Mouse (Mus musculus) ovary, adult 18-20 months (tissue): ENCODE data around the gene 7530416G11Rik.

Source experiments
- DNase-seq: peaks from one replicate; pipeline ENCODE4 v3.0.0; 2022; ENCODE audit warnings: low spot score, mixed read lengths

Gene 7530416G11Rik

GRCm38 (mm10) chr15:85503127-85503526 lies at the start of gene 7530416G11Rik:
Gene 7530416G11Rik (minus strand): TSS chr15:85503227.
- DNase-seq, result no peak

GRCm38 (mm10) chr15:85546500-85546899 lies 43.5 kb upstream of the 7530416G11Rik start:
- no peak for DNase-seq

GRCm38 (mm10) chr15:85545369-85545768 lies 42.3 kb upstream of the 7530416G11Rik start:
- DNase-seq, result no peak

GRCm38 (mm10) chr15:85538170-85538569 lies 35.1 kb upstream of the 7530416G11Rik start:
- no peak for DNase-seq

- no peak for DNase-seq
These were observed 34.1 kb upstream of the 7530416G11Rik start for GRCm38 (mm10) chr15:85537151-85537550.

GRCm38 (mm10) chr15:85534646-85535045 lies 31.6 kb upstream of the 7530416G11Rik start:
- no peak for DNase-seq

- peak; percentile 58 for DNase-seq
These were observed 31.2 kb upstream of the 7530416G11Rik start for GRCm38 (mm10) chr15:85534215-85534614.

GRCm38 (mm10) chr15:85532063-85532462 lies 29.0 kb upstream of the 7530416G11Rik start:
- DNase-seq, result no peak

GRCm38 (mm10) chr15:85529911-85530310 lies 26.9 kb upstream of the 7530416G11Rik start:
- no peak for DNase-seq

GRCm38 (mm10) chr15:85524404-85524950 lies 21.4 kb upstream of the 7530416G11Rik start:
- DNase-seq, result no peak

GRCm38 (mm10) chr15:85523173-85523991 lies 20.4 kb upstream of the 7530416G11Rik start:
- DNase-seq, result peak; percentile 39

- DNase-seq, result no peak
These were observed 16.4 kb upstream of the 7530416G11Rik start for GRCm38 (mm10) chr15:85519438-85519837.

GRCm38 (mm10) chr15:85507370-85508014 lies 4.5 kb upstream of the 7530416G11Rik start:
- no peak for DNase-seq

GRCm38 (mm10) chr15:85506680-85507079 lies 3.7 kb upstream of the 7530416G11Rik start:
- DNase-seq, result no peak

GRCm38 (mm10) chr15:85505118-85505925 lies 2.3 kb upstream of the 7530416G11Rik start:
- DNase-seq, result peak; percentile 21

- DNase-seq, result no peak
These were observed 2.8 kb downstream of the 7530416G11Rik start for GRCm38 (mm10) chr15:85500267-85500666.

- no peak for DNase-seq
These were observed 5.0 kb downstream of the 7530416G11Rik start for GRCm38 (mm10) chr15:85497981-85498475.

GRCm38 (mm10) chr15:85497548-85497947 lies 5.5 kb downstream of the 7530416G11Rik start:
- DNase-seq, result no peak

- no peak for DNase-seq
These were observed 8.8 kb downstream of the 7530416G11Rik start for GRCm38 (mm10) chr15:85494163-85494621.

- DNase-seq, result no peak
These were observed 13.3 kb downstream of the 7530416G11Rik start for GRCm38 (mm10) chr15:85489751-85490150.

- no peak for DNase-seq
These were observed 14.1 kb downstream of the 7530416G11Rik start for GRCm38 (mm10) chr15:85488900-85489299.

- no peak for DNase-seq
These were observed 22.4 kb downstream of the 7530416G11Rik start for GRCm38 (mm10) chr15:85480630-85481029.
